Mouse (Mus musculus) cortical plate, adult 2 months (tissue): ENCODE data around the gene Hmbs.
"Not testable (repeated sequence)": the region's sequence is repeated elsewhere in the genome, so short reads cannot be mapped to it uniquely, and the experiment has no call there.

Experiments
- CTCF ChIP-seq: fragments of 200-500 bp; IDR thresholded peaks from 2 replicates; pipeline ENCODE4 v1.5.1; 2011; ENCODE audit warnings: mild to moderate bottlenecking, control low read depth, low read length; ENCODE audit not compliant: insufficient read depth; ENCODE audit errors: extremely low read depth
- POLR2A ChIP-seq: fragments of 200-500 bp; IDR thresholded peaks from 2 replicates; pipeline ENCODE4 v1.6.1; 2011; ENCODE audit warnings: mild to moderate bottlenecking, low read length, control low read depth; ENCODE audit not compliant: insufficient read depth; ENCODE audit errors: extremely low read depth

GRCm38 (mm10) chr9:44377335-44377734, 33.3 kb upstream of the Hmbs start:
- not testable (repeated sequence) for TF ChIP-seq CTCF, POLR2A
